Mouse (Mus musculus) myocyte (in vitro differentiated cells): Measurements from ENCODE around the gene Iqcf3. TPM values are rescaled to one million over a fixed set of nuclear protein-coding genes. Genes with fewer than 3 reads are reported as not detected.
A peak's percentile ranks its signal among the peaks of the same experiment; 100 is the strongest.

Experiments used
- H3K27me3 ChIP-seq: one replicate; pipeline ENCODE4 v1.6.1; 2011; ENCODE audit not compliant: control insufficient read depth, insufficient read depth, insufficient read length
- H3K36me3 ChIP-seq: one replicate; pipeline ENCODE4 v1.6.1; 2011; ENCODE audit not compliant: control insufficient read depth, insufficient read depth
- H3K4me2 ChIP-seq: one replicate; pipeline ENCODE4 v1.6.1; 2011; ENCODE audit warnings: low read depth, control low read depth
- H3K4me3 ChIP-seq: one replicate; pipeline ENCODE4 v1.5.1; 2011; ENCODE audit warnings: mild to moderate bottlenecking, control low read depth, moderate library complexity
- H3K79me2 ChIP-seq: one replicate; pipeline ENCODE4 v1.6.1; 2011; ENCODE audit not compliant: control insufficient read depth, insufficient read depth
- H3ac ChIP-seq: one replicate; pipeline ENCODE4 v1.6.1; 2011; ENCODE audit not compliant: control insufficient read depth, insufficient read length
- CEBPB ChIP-seq: IDR thresholded peaks from 2 replicates; pipeline ENCODE4 v1.6.1; 2011; ENCODE audit warnings: mild to moderate bottlenecking, moderate library complexity; ENCODE audit not compliant: poor library complexity, insufficient read depth, severe bottlenecking
- E2F4 ChIP-seq: IDR thresholded peaks from one replicate; pipeline ENCODE4 v1.6.1; 2011; ENCODE audit warnings: mild to moderate bottlenecking, control low read depth, moderate library complexity; ENCODE audit not compliant: insufficient read depth
- MAX ChIP-seq: IDR thresholded peaks from one replicate; pipeline ENCODE4 v1.6.1; 2011; ENCODE audit warnings: low read depth, mild to moderate bottlenecking, control low read depth
- MYOD1 ChIP-seq, 3 experiments: IDR thresholded peaks; one replicate each; pipeline ENCODE4 v1.6.1; 2011; ENCODE audit warnings: control low read depth in 2 of 3, low read depth in 2 of 3, mild to moderate bottlenecking in 2 of 3, moderate library complexity in 1 of 3; ENCODE audit not compliant: insufficient read length in 2 of 3, control insufficient read depth in 1 of 3
- MYOG ChIP-seq, 3 experiments: IDR thresholded peaks; one replicate each; pipeline ENCODE4 v1.6.1; 2011; ENCODE audit warnings: control low read depth in 2 of 3, low read depth in 2 of 3, mild to moderate bottlenecking in 2 of 3; ENCODE audit not compliant: insufficient read length in 2 of 3, control insufficient read depth in 1 of 3, insufficient read depth in 1 of 3
- POLR2A ChIP-seq: IDR thresholded peaks from one replicate; pipeline ENCODE4 v1.6.1; 2011; ENCODE audit warnings: low read depth, mild to moderate bottlenecking, control low read depth, moderate library complexity; ENCODE audit not compliant: insufficient read length
- POLR2AphosphoS2 ChIP-seq: IDR thresholded peaks from one replicate; pipeline ENCODE4 v1.6.1; 2011; ENCODE audit warnings: low read depth, control low read depth; ENCODE audit not compliant: insufficient read length
- REST ChIP-seq: IDR thresholded peaks from one replicate; pipeline ENCODE4 v1.6.1; 2011; ENCODE audit warnings: mild to moderate bottlenecking, control low read depth, moderate library complexity; ENCODE audit not compliant: insufficient read depth, insufficient read length
- SRF ChIP-seq: IDR thresholded peaks from one replicate; pipeline ENCODE4 v1.6.1; 2011; ENCODE audit warnings: low read depth; ENCODE audit not compliant: control insufficient read depth, insufficient read length
- TCF12 ChIP-seq: IDR thresholded peaks from one replicate; pipeline ENCODE4 v1.6.1; 2011; ENCODE audit warnings: mild to moderate bottlenecking, control low read depth; ENCODE audit not compliant: poor library complexity, insufficient read depth, severe bottlenecking
- TCF3 ChIP-seq: IDR thresholded peaks from one replicate; pipeline ENCODE4 v1.6.1; 2011; ENCODE audit warnings: low read depth, control low read depth; ENCODE audit not compliant: insufficient read length
- USF1 ChIP-seq: IDR thresholded peaks from one replicate; pipeline ENCODE4 v1.6.1; 2011; ENCODE audit warnings: low read depth, mild to moderate bottlenecking, control low read depth, moderate library complexity
- polyA plus RNA-seq: library from polyadenylated mRNA; unstranded; fragments of >200 nt; fragmentation: generic; extraction: Trizol; gene quantifications from one replicate; pipeline ENCODE4 v1.2.1, GENCODE M21; 2012; ENCODE audit warnings: missing spikeins

Iqcf3 gene
- polyA plus RNA-seq, 1 experiment, result not detected

DNA sequence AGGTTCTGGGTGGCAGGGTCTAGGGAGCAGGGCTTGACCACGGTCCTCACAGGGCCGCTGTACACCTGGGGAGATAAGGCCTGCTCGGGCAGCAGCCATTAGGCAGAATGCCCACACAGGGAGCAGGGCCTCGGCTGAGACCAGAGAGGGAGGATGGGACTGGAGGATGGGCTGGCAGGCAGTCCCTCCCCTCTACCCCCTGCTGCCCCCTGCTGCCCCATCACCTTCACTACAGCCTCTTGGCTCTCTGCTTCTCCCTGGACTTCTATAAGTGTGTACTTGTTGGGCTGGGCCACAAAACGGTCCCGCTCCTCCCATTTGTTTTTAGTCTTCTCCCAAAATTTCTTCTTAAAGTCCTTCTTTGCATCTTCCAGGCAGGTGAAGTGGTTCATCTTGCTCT, 87.0 kb downstream of the Iqcf3 start:
- no peaks in the 10 kb centered on the region for H3K36me3 ChIP-seq
- peak overlapping the region; percentile 98 for H3K4me2 ChIP-seq
- no peaks in the 10 kb centered on the region for H3K27me3 ChIP-seq
- peaks cover 8% of the 10 kb centered on the region for H3K79me2 ChIP-seq
- peak in 1 of 3 experiments; percentile 16 for TF ChIP-seq MYOD1 (IDR thresholded peaks at IDR 0.05; ENCODE audit: control insufficient read depth in 1 of 3, insufficient read length in 2 of 3, low read depth in 2 of 3)
- peak in 1 of 3 experiments; percentile 52 for TF ChIP-seq MYOG (IDR thresholded peaks at IDR 0.05; ENCODE audit: control insufficient read depth in 1 of 3, insufficient read depth in 1 of 3, insufficient read length in 2 of 3, low read depth in 2 of 3)
- peak; percentile 79 for TF ChIP-seq POLR2AphosphoS2
- no peak for TF ChIP-seq SRF
- TF ChIP-seq REST, result no peak
- no peak for TF ChIP-seq E2F4
- no peak for TF ChIP-seq USF1
- no peak for TF ChIP-seq MAX
- peak; percentile 58 for TF ChIP-seq POLR2A
- H3K4me3 ChIP-seq, result peak overlapping the region; percentile 54
- H3ac ChIP-seq, result no peak overlapping the region

DNA sequence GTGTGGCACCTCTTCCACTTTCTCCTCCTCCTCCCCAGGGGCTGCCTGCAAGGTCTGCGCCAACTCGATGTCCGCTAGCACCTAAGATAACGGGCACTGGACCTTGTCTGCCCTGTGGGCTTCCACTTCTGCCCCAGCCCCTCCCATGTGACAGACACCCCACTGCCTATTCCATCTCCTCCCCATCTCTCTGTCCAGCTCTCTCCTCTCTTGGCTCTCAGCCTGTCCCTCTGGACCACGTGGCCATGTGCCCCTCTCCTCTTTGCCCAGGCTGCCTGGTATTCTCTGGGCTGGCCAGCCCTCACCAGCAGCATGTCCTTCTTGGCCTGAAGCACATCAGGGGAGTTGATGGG, 87.7 kb downstream of the Iqcf3 start:
- Histone ChIP-seq H3K27me3 (no peaks in the 10 kb centered on the region), H3K4me2 (peak overlapping the region; percentile 98), H3K79me2 (peaks cover 5% of the 10 kb centered on the region), H3K4me3 (peak overlapping the region; percentile 54), H3ac (no peak overlapping the region), H3K36me3 (no peaks in the 10 kb centered on the region)
- TF ChIP-seq TCF12 (no peak), POLR2AphosphoS2 (peak; percentile 55)

DNA sequence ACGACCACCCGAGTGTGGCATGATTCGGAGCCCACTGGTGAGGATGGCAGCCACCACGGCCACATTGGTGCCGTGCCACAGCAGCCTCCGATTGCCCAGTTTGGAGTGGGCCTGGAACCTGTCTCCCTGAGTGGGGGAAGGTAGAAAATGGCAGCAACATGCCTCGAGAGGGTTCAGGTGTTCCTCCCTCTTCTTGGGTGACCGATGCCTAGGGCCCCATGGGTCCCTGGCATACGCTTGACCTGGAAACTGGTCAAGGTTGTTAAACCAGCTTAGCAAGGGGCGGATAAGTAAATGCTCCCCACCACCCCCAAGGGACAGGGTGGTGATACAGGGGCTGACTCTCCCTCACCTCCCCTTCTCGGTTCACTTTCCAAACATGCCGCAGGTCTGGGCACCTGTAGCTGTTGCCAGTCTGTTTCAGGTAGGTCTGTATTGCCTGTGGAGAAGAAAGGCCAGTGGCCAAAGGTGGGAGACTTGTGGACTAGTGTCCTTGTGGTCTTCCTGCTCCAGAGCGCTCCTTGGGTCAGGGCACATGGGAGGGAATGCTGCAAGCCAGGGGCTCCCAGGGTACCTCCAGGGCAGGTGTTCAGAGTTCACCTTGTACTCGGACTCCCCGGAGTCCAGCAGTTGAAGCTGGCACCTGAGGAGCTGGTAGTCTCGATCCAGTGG, 88.2 kb downstream of the Iqcf3 start:
- Histone ChIP-seq H3ac (no peak overlapping the region), H3K4me3 (no peak overlapping the region), H3K27me3 (no peaks in the 10 kb centered on the region), H3K36me3 (no peaks in the 10 kb centered on the region), H3K79me2 (peaks cover 5% of the 10 kb centered on the region), H3K4me2 (no peak overlapping the region)
- TF ChIP-seq TCF12 (no peak), CEBPB (no peak), SRF (no peak), REST (no peak), E2F4 (no peak), MYOD1 (IDR thresholded peaks at IDR 0.05; ENCODE audit: control insufficient read depth in 1 of 3, insufficient read length in 2 of 3, low read depth in 2 of 3) (no peak), MYOG (IDR thresholded peaks at IDR 0.05; ENCODE audit: control insufficient read depth in 1 of 3, insufficient read depth in 1 of 3, insufficient read length in 2 of 3, low read depth in 2 of 3) (no peak), MAX (no peak), POLR2AphosphoS2 (no peak), POLR2A (no peak), TCF3 (no peak)

DNA sequence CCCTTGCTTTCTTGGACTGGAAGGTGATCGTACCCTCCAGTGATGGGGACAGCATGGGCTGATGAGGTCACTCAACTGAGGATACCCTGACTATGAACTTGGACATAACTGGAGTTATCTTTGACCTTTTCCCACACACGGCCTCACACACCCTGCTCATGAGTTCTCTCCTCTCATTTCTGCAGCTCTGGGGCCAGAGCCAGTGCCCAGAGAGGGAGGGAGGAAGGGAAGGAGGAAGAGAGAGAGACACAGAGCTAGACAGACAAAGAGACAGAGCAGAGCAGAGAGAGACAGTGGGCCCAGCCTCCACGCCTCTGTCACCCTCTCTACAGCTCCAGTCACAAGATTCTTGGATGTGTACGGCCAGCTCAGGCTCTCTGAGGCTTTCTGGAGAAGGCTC, 89.1 kb downstream of the Iqcf3 start:
- H3K79me2 ChIP-seq, result peaks cover 5% of the 10 kb centered on the region
- no peak overlapping the region for H3ac ChIP-seq
- no peak overlapping the region for H3K4me3 ChIP-seq
- TF ChIP-seq CEBPB, result no peak
- no peak for TF ChIP-seq MYOG (IDR thresholded peaks at IDR 0.05; ENCODE audit: control insufficient read depth in 1 of 3, insufficient read depth in 1 of 3, insufficient read length in 2 of 3, low read depth in 2 of 3)
- no peak for TF ChIP-seq REST
- TF ChIP-seq MYOD1 (IDR thresholded peaks at IDR 0.05; ENCODE audit: control insufficient read depth in 1 of 3, insufficient read length in 2 of 3, low read depth in 2 of 3), result no peak
- TF ChIP-seq TCF3, result no peak
- peak; percentile 39 for TF ChIP-seq POLR2AphosphoS2
- TF ChIP-seq MAX, result no peak
- no peak for TF ChIP-seq POLR2A
- H3K36me3 ChIP-seq, result no peaks in the 10 kb centered on the region
- H3K27me3 ChIP-seq, result no peaks in the 10 kb centered on the region
- no peak overlapping the region for H3K4me2 ChIP-seq

DNA sequence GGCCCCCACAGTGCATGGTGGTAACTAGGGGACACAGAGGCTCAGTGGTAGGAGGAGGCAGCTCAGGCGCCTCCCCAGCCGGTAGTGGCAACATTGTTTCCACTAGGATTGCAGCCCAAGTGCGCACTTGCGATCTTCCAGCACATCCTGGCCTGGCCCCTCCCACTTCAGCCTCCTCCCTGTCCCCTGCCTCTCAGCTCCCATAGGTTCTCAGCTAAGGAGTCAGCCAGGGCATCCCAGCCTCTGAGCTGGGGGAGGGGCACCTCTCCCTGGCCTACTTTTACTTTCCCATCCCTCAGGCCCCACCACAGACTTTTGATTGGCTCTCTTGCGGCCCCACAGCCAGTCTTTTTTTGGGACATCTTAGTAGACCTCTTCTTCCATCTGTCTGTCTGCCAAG, 89.5 kb downstream of the Iqcf3 start:
- H3ac ChIP-seq, result no peak overlapping the region
- no peaks in the 10 kb centered on the region for H3K27me3 ChIP-seq
- peak; percentile 64 for TF ChIP-seq POLR2AphosphoS2
- TF ChIP-seq TCF12, result no peak
- H3K79me2 ChIP-seq, result peaks cover 5% of the 10 kb centered on the region
- H3K4me3 ChIP-seq, result no peak overlapping the region
- H3K36me3 ChIP-seq, result no peaks in the 10 kb centered on the region
- no peak overlapping the region for H3K4me2 ChIP-seq
